In the genomic region with DNA sequence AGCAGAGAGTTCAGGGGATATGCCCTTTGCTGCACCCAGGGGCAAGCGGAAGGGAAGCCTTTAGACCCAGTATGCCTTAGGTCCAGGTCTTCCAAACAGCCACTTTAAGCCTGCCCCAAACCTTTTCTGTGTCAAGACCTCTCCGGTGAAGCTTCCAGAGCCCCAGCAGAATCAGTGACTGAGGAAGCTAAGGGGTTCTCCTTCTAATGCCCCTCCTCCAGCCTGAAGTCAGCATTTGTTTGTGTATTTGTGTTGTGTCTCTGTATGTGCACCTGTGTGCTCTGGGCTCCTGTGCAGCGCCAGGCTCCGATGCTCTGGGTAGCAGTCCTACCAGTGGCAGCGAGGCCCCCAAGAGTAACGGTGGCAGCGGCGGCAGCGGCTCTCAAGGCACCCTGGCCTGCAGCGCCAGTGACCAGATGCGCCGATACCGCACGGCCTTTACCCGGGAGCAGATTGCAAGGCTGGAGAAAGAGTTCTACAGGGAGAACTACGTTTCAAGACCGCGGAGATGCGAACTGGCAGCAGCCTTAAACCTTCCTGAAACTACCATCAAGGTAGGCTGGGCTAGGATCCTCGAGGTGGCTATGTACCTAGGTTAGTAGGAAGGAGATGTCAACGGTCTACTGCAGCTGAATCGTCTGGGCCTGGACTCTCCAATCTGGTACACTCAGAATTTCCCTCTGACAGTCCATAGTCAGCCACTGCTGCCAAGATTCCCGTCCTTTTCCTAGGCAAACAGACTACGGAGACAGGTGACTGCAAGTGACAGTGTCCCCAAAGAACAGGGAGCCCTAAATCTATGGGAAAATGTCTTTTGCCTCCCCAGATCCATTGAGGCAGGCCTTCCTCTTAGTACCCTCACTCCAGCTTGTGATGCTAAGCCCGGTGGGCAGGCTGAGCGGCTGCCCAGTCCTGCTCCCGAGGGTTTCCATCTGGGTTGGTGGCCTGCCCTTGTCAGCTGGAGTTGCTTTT, we compare ENCODE assay signal across 12 mouse cellular contexts. TPM values are rescaled to one million over a fixed set of nuclear protein-coding genes. Genes with fewer than 3 reads are reported as not detected.
DNase-seq lines count a peak whose midpoint lies in the region; ATAC-seq lines count a peak whose summit lies in the region.
"Had no signal": no experiment of that assay in that cellular context is flagged by ENCODE, and none has a peak within 500 bp of the region (broad histone marks: within the 10 kb centered on the region; RNA-seq: fewer than 3 reads in every experiment).

No protein-coding gene starts in this region.

- no peaks in the 10 kb centered on the region for H3K36me3 ChIP-seq in heart, embryonic 11.5 days (ENCODE audit: control insufficient read depth, insufficient read depth, low read length)
- H3K36me3 ChIP-seq in limb, embryonic 12.5 days: no peaks in the 10 kb centered on the region
- no peaks in the 10 kb centered on the region for H3K36me3 ChIP-seq in stomach, embryonic 16.5 days (ENCODE audit: control insufficient read depth, insufficient read depth, low read length)

- H3K9ac ChIP-seq in heart, embryonic 11.5 days (ENCODE audit: low read depth, low read length): no peak overlapping the region
- H3K9ac ChIP-seq in limb, embryonic 12.5 days (replicated peaks): peak overlapping the region; percentile 62; the same call in 1 of the 2 replicates
- H3K9ac ChIP-seq in stomach, embryonic 16.5 days (ENCODE audit: low read length): no peak overlapping the region

- peak overlapping the region; percentile 71 for H3K4me2 ChIP-seq in heart, embryonic 11.5 days
- peak overlapping the region; percentile 80 for H3K4me2 ChIP-seq in limb, embryonic 12.5 days
- peak overlapping the region; percentile 59; the same call in 1 of the 2 replicates for H3K4me2 ChIP-seq in stomach, embryonic 16.5 days (ENCODE audit: low read depth, low read length)

- DNase-seq in heart, adult 18-20 months: no peak
- peak; percentile 31 for DNase-seq in retina, embryonic 14.5 days (ENCODE audit: low spot score)
- DNase-seq in retina, postnatal 1 day: no peak
- no peak for DNase-seq in spleen, adult 12 weeks (ENCODE audit: low spot score)
- DNase-seq: lung, adult 2 months; right cerebral cortex, adult 18-20 months had no signal

- peaks cover 91% of the 10 kb centered on the region for H3K27me3 ChIP-seq in heart, embryonic 11.5 days (ENCODE audit: control insufficient read depth, insufficient read depth, low read length)
- peaks cover 89% of the 10 kb centered on the region for H3K27me3 ChIP-seq in limb, embryonic 12.5 days
- peaks cover 92% of the 10 kb centered on the region for H3K27me3 ChIP-seq in stomach, embryonic 16.5 days (ENCODE audit: control insufficient read depth, insufficient read depth, low read length)

- no peaks in the 10 kb centered on the region for H3K9me3 ChIP-seq in heart, embryonic 11.5 days (replicated peaks; ENCODE audit: control insufficient read depth, low read length)
- H3K9me3 ChIP-seq in limb, embryonic 12.5 days: no peaks in the 10 kb centered on the region
- H3K9me3 ChIP-seq in stomach, embryonic 16.5 days (replicated peaks; ENCODE audit: control insufficient read depth, low read length): no peaks in the 10 kb centered on the region

- H3K4me3 ChIP-seq in heart, embryonic 11.5 days (ENCODE audit: low read depth, low read length): peak overlapping the region; percentile 41
- peak overlapping the region; percentile 48 for H3K4me3 ChIP-seq in limb, embryonic 12.5 days (replicated peaks)
- peak overlapping the region; percentile 37 for H3K4me3 ChIP-seq in stomach, embryonic 16.5 days (replicated peaks; ENCODE audit: low read length)

- 8% methylated on average over 27 of the region's 27 CpGs for WGBS in heart, embryonic 11.5 days (ENCODE audit: insufficient replicate concordance)
- WGBS in limb, embryonic 12.5 days: 9% methylated on average over 27 of the region's 27 CpGs
- 12% methylated on average over 27 of the region's 27 CpGs for WGBS in stomach, embryonic 16.5 days

- ATAC-seq in heart, embryonic 11.5 days (replicated peaks; ENCODE audit: insufficient number of reproducible peaks, low FRiP score, low TSS enrichment): no peak
- ATAC-seq in limb, embryonic 12.5 days (ENCODE audit: insufficient number of reproducible peaks, insufficient read depth, low FRiP score, low TSS enrichment, low read depth): no peak
- no peak for ATAC-seq in stomach, embryonic 16.5 days (ENCODE audit: insufficient read depth, low FRiP score)
- no peak for ATAC-seq in activated CD4-positive, CD25-positive, alpha-beta regulatory T cell, adult 4 months

- H3K4me1 ChIP-seq in heart, embryonic 11.5 days (ENCODE audit: control insufficient read depth, insufficient read depth, low read length): peaks cover 8% of the 10 kb centered on the region
- H3K4me1 ChIP-seq in limb, embryonic 12.5 days (replicated peaks): peaks cover 62% of the 10 kb centered on the region
- peaks cover 4% of the 10 kb centered on the region for H3K4me1 ChIP-seq in stomach, embryonic 16.5 days (ENCODE audit: control insufficient read depth, insufficient read depth, low read length)

- H3K27ac ChIP-seq in heart, embryonic 11.5 days (ENCODE audit: low read depth, low read length): no peak overlapping the region
- H3K27ac ChIP-seq in limb, embryonic 12.5 days: no peak overlapping the region
- H3K27ac ChIP-seq in stomach, embryonic 16.5 days (ENCODE audit: low read length): no peak overlapping the region

RNA-seq across cellular contexts. Expression of a gene that starts 2.4 kb away (rescaled TPM):
- polyA plus RNA-seq in heart, embryonic 11.5 days (2014; fragmentation: Nextera tagmentation; extraction: Ambion mirVana): not detected in 2 replicates
- total RNA-seq in heart, adult 18-20 months (2021): not detected
- 4.8 and 5.2 TPM in 2 replicates for polyA plus RNA-seq in limb, embryonic 12.5 days (2016; fragmentation: Nextera tagmentation; extraction: Ambion mirVana)
- not detected in 2 replicates for polyA plus RNA-seq in stomach, embryonic 16.5 days (2015; fragmentation: Nextera tagmentation; extraction: Ambion mirVana)
- not detected for polyA plus RNA-seq in activated CD4-positive, CD25-positive, alpha-beta regulatory T cell, adult 4 months (2017; shearing (Covaris generic))
- total RNA-seq: gastrocnemius, adult 18-20 months; layer of hippocampus, adult 18-20 months had no signal
- polyA plus RNA-seq: lung, adult 2 months had no signal

RNA-seq across cellular contexts. Expression of a gene that starts 55.0 kb away (rescaled TPM):
- 0.20 TPM in 1 of 2 replicates, not detected in the other for polyA plus RNA-seq in heart, embryonic 11.5 days (2014; fragmentation: Nextera tagmentation; extraction: Ambion mirVana)
- total RNA-seq in heart, adult 18-20 months (2021): not detected
- 33.1 and 34.1 TPM in 2 replicates for polyA plus RNA-seq in limb, embryonic 12.5 days (2016; fragmentation: Nextera tagmentation; extraction: Ambion mirVana)
- polyA plus RNA-seq in stomach, embryonic 16.5 days (2015; fragmentation: Nextera tagmentation; extraction: Ambion mirVana): 0.12 TPM in 1 of 2 replicates, not detected in the other
- polyA plus RNA-seq in activated CD4-positive, CD25-positive, alpha-beta regulatory T cell, adult 4 months (2017; shearing (Covaris generic)): not detected
- total RNA-seq: layer of hippocampus, adult 18-20 months had no signal
- polyA plus RNA-seq: lung, adult 2 months had no signal

Comparison
In these comparisons a context has a peak if more than half of its experiments do, and no peak if none do; other contexts are left out.
1. RNA of a gene that starts 55.0 kb away (polyA plus RNA-seq): 33.1 to 34.1 TPM in limb, embryonic 12.5 days; 0.20 TPM in heart, embryonic 11.5 days, 0.12 TPM in stomach, embryonic 16.5 days and not detected in activated CD4-positive, CD25-positive, alpha-beta regulatory T cell, adult 4 months; every median in the first group is over 10 times any median in the second.
2. Peak in every context shown above with its lines, with median percentiles within 50 percentile points of each other: H3K4me2 ChIP-seq and H3K4me3 ChIP-seq.